Mouse (Mus musculus) G1E (cell line): ENCODE data around the gene Orm3. TPM values are rescaled to one million over a fixed set of nuclear protein-coding genes. Genes with fewer than 3 reads are reported as not detected.

Experiments used
- ATAC-seq: 2 replicates; pipeline ENCODE4 v1.8.0; 2016; ENCODE audit warnings: mild to moderate bottlenecking; ENCODE audit not compliant: insufficient number of reproducible peaks, poor library complexity, low FRiP score, severe bottlenecking; ENCODE audit errors: extremely low read depth
- DNase-seq: peaks from one replicate; pipeline ENCODE4 v3.0.0; 2012; ENCODE audit warnings: low spot score
- H3K27me3 ChIP-seq: 2 replicates; pipeline ENCODE4 v1.6.1; 2012; ENCODE audit warnings: mild to moderate bottlenecking, low read length, inconsistent platforms; ENCODE audit not compliant: insufficient read depth
- H3K36me3 ChIP-seq: replicated peaks from 2 replicates; pipeline ENCODE3; 2012; ENCODE audit warnings: mild to moderate bottlenecking, inconsistent platforms
- H3K4me1 ChIP-seq: 2 replicates; pipeline ENCODE4 v1.6.1; 2012; ENCODE audit warnings: low read depth, low read length, inconsistent platforms, mixed read lengths; ENCODE audit not compliant: insufficient read depth
- H3K4me3 ChIP-seq: 2 replicates; pipeline ENCODE4 v1.5.1; 2012; ENCODE audit warnings: low read depth, mild to moderate bottlenecking, inconsistent platforms, low read length, moderate library complexity, mixed read lengths
- H3K9me3 ChIP-seq: replicated peaks from 2 replicates; pipeline ENCODE4 v1.6.1; 2012; ENCODE audit warnings: inconsistent platforms
- CTCF ChIP-seq: IDR thresholded peaks from 2 replicates; pipeline ENCODE4 v1.5.1; 2012; ENCODE audit warnings: low read depth, low read length, inconsistent platforms, mixed read lengths
- GATA1 ChIP-seq: IDR thresholded peaks from 2 replicates; pipeline ENCODE4 v1.6.1; 2012; ENCODE audit warnings: borderline replicate concordance, low read length, inconsistent platforms, mixed read lengths
- GATA2 ChIP-seq: IDR thresholded peaks from 2 replicates; pipeline ENCODE4 v1.6.1; 2012; ENCODE audit warnings: low read depth, low read length, inconsistent platforms, borderline replicate concordance
- POLR2AphosphoS5 ChIP-seq: IDR thresholded peaks from 2 replicates; pipeline ENCODE4 v1.6.1; 2012; ENCODE audit warnings: low read depth, low read length, inconsistent platforms; ENCODE audit not compliant: insufficient replicate concordance
- TAL1 ChIP-seq: conservative IDR thresholded peaks from 2 replicates; pipeline ENCODE4 v1.6.1; 2012; ENCODE audit warnings: low read depth, low read length, inconsistent platforms, mixed read lengths
- polyA plus RNA-seq: library from polyadenylated mRNA; stranded (reverse); fragments of >175 nt; gene quantifications from 2 replicates; pipeline ENCODE4 v1.2.3, GENCODE M21; 2012
- total RNA-seq, 2 experiments: library from RNA; stranded (forward) in 1 of 2; stranded (reverse) in 1 of 2; fragments of 200-1000 nt in 1 of 2; fragments of >200 nt in 1 of 2; fragmentation: Nextera tagmentation in 1 of 2; gene quantifications; 2 replicates each; pipeline ENCODE4 v1.2.3; 2014 to 2017

The Orm3 gene
- total and polyA plus RNA-seq, 3 experiments: not detected

DNA sequence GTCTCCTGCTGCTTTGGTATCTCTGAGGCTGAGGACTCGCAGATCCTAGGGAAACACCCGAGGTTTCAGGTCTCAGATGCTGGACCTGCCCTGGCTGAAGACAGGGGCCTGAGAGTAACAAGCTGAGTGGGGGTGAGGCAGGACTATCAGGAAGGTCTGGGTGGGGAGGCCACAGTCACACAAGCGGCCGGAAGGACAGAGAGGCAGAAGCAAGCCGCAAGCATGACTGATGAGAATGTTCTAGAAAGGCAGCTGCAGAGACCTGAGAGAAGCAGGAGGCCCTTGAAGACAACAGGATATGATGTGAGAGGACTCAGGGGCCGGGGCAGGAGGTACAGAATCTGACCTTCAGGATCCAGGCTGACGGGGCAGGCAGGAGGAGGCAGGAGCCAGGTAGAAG, 48.2 kb downstream of the Orm3 start:
- H3K36me3 ChIP-seq: no peaks in the 10 kb centered on the region
- H3K4me1 ChIP-seq: no peaks in the 10 kb centered on the region
- no peak for TF ChIP-seq GATA1
- TF ChIP-seq GATA2: no peak
- TF ChIP-seq CTCF: no peak
- no peak for TF ChIP-seq POLR2AphosphoS5
- no peak for TF ChIP-seq TAL1
- no peak for DNase-seq
- no peak overlapping the region for H3K4me3 ChIP-seq
- ATAC-seq: no peak
- H3K9me3 ChIP-seq: peaks cover 92% of the 10 kb centered on the region
- no peaks in the 10 kb centered on the region for H3K27me3 ChIP-seq

DNA sequence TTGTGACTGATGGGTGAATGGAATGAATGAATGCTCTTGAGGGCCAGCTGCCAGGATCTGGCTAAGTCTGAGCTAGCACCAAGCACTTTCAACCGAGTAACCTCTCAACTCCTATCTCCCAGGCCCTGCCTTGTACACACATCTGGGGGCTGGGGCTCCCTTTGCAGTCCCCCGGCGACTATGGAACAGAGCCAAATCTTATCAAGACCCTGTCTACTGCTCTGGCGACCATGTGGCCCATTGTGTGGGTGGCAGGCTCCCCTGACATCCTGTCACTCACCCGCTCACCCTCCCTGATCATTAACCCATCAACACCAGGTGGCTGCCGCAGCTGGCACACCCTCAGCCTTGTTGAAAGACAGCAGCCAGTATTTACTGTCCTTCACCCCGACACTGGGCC, 49.1 kb downstream of the Orm3 start:
- no peak for DNase-seq
- Histone ChIP-seq H3K9me3 (peaks cover 91% of the 10 kb centered on the region), H3K4me1 (no peaks in the 10 kb centered on the region), H3K27me3 (no peaks in the 10 kb centered on the region), H3K4me3 (no peak overlapping the region), H3K36me3 (no peaks in the 10 kb centered on the region)
- no peak for ATAC-seq
- TF ChIP-seq GATA1 (no peak), POLR2AphosphoS5 (no peak), GATA2 (no peak), TAL1 (no peak), CTCF (no peak)

DNA sequence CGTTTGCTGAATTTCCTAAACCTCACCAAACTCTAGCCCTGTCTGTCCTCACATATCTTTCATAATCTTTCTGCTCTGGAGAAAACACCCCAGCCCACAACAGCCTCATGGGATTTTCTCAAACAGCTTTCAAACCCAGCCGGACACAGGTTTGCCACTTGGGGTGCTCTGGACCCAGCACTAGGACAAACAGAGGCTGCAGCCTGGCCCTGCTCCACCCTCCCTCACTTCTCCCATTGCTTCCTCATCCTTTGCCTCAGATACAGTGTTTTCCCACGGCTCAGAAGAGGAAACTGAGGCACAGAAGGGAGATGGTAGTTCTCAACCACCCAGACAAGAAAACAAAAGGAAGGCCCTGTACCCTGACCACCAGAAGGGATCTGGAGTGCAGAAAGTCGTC, 49.7 kb downstream of the Orm3 start:
- ATAC-seq: no peak
- no peaks in the 10 kb centered on the region for H3K4me1 ChIP-seq
- no peaks in the 10 kb centered on the region for H3K27me3 ChIP-seq
- no peak for TF ChIP-seq POLR2AphosphoS5
- TF ChIP-seq TAL1: no peak
- no peak for TF ChIP-seq GATA2
- TF ChIP-seq GATA1: no peak
- TF ChIP-seq CTCF: no peak
- DNase-seq: no peak
- peaks cover 93% of the 10 kb centered on the region for H3K9me3 ChIP-seq
- H3K4me3 ChIP-seq: no peak overlapping the region
- no peaks in the 10 kb centered on the region for H3K36me3 ChIP-seq

DNA sequence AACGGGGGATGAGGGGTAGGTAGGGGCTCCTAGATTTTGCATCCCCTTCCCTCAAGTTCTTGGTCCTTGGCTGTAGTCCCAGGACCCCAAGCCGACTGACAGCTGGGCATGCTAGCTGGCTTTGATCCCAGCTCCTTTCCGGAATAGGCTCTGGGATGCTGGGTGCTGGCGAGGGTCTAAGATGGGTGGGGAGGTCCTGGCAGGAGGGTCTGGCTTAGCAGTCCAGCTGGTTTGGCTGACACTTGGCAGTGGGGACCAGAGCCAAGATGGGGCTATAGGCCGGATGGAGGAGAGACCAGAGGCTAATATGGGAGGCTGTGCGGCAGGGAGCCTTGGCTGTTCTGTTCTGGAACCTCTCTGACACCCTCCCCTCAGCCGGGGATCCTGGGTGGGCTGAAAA, 52.3 kb downstream of the Orm3 start:
- no peak overlapping the region for H3K4me3 ChIP-seq
- ATAC-seq (no peak), DNase-seq (no peak)
- H3K4me1 ChIP-seq: no peaks in the 10 kb centered on the region
- H3K27me3 ChIP-seq: no peaks in the 10 kb centered on the region
- H3K36me3 ChIP-seq: no peaks in the 10 kb centered on the region
- peaks cover 80% of the 10 kb centered on the region for H3K9me3 ChIP-seq
- TF ChIP-seq POLR2AphosphoS5: no peak

DNA sequence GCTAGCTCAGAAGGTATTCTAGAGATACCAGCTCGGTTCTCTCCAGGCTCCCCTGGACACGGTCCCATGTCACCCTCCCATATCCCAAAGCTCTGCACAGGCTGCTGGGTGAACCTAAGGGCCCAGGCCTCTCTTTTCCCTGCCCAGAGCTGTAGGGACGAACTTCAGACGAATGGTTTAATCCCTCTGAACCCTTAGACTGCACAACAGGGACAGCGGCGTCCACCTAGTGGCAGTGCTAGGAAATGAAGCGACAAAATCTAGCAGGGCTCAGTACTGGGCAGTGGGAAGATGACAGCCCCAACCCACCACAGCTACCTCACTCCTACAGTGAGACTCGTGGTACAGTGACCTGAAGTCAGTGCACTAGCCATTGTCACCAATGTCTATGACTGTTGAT, 52.7 kb downstream of the Orm3 start:
- Histone ChIP-seq H3K36me3 (no peaks in the 10 kb centered on the region), H3K4me3 (no peak overlapping the region), H3K27me3 (no peaks in the 10 kb centered on the region), H3K9me3 (peaks cover 79% of the 10 kb centered on the region), H3K4me1 (no peaks in the 10 kb centered on the region)
- ATAC-seq: no peak
- TF ChIP-seq POLR2AphosphoS5: no peak
- DNase-seq: no peak

Other genes with a start within 250 kb of the Orm3 start
- not detected in 2 replicates for gene Ambp, start 201.4 kb upstream of the Orm3 start, total RNA-seq (2014; fragmentation: Nextera tagmentation)
- gene Ambp, start 201.4 kb upstream of the Orm3 start, total RNA-seq (2017): not detected in 2 replicates
- gene Ambp, start 201.4 kb upstream of the Orm3 start, polyA plus RNA-seq: not detected in 2 replicates
- gene Kif12, start 184.0 kb upstream of the Orm3 start, total RNA-seq (2014; fragmentation: Nextera tagmentation): not detected in 2 replicates
- 0.06 TPM in 1 of 2 replicates, not detected in the other for gene Kif12, start 184.0 kb upstream of the Orm3 start, total RNA-seq (2017)
- gene Kif12, start 184.0 kb upstream of the Orm3 start, polyA plus RNA-seq: not detected in 2 replicates
- not detected in 2 replicates for gene Col27a1, start 142.2 kb upstream of the Orm3 start, total RNA-seq (2014; fragmentation: Nextera tagmentation)
- gene Col27a1, start 142.2 kb upstream of the Orm3 start, total RNA-seq (2017): under 0.01 and 0.16 TPM in 2 replicates
- not detected in 2 replicates for gene Col27a1, start 142.2 kb upstream of the Orm3 start, polyA plus RNA-seq
- not detected in 2 replicates for gene Orm1, start 11.6 kb upstream of the Orm3 start, total RNA-seq (2014; fragmentation: Nextera tagmentation)
- gene Orm1, start 11.6 kb upstream of the Orm3 start, total RNA-seq (2017): not detected in 2 replicates
- not detected in 2 replicates for gene Orm1, start 11.6 kb upstream of the Orm3 start, polyA plus RNA-seq
- gene Orm2, start 6.3 kb downstream of the Orm3 start, total RNA-seq (2014; fragmentation: Nextera tagmentation): not detected in 2 replicates
- gene Orm2, start 6.3 kb downstream of the Orm3 start, total RNA-seq (2017): not detected in 2 replicates
- gene Orm2, start 6.3 kb downstream of the Orm3 start, polyA plus RNA-seq: not detected in 2 replicates
- gene Akna, start 47.2 kb downstream of the Orm3 start, total RNA-seq (2014; fragmentation: Nextera tagmentation): 1.1 TPM in 1 of 2 replicates, not detected in the other
- gene Akna, start 47.2 kb downstream of the Orm3 start, total RNA-seq (2017): under 0.01 and 0.11 TPM in 2 replicates
- 0.01 TPM in 2 replicates for gene Akna, start 47.2 kb downstream of the Orm3 start, polyA plus RNA-seq
- not detected in 2 replicates for gene Whrn, start 139.8 kb downstream of the Orm3 start, total RNA-seq (2014; fragmentation: Nextera tagmentation)
- gene Whrn, start 139.8 kb downstream of the Orm3 start, total RNA-seq (2017): 0.12 and 0.38 TPM in 2 replicates
- gene Whrn, start 139.8 kb downstream of the Orm3 start, polyA plus RNA-seq: not detected in 2 replicates
- gene Atp6v1g1, start 188.6 kb downstream of the Orm3 start, total RNA-seq (2014; fragmentation: Nextera tagmentation): 116 and 120 TPM in 2 replicates
- 220 and 233 TPM in 2 replicates for gene Atp6v1g1, start 188.6 kb downstream of the Orm3 start, total RNA-seq (2017)
- gene Atp6v1g1, start 188.6 kb downstream of the Orm3 start, polyA plus RNA-seq: 128 and 147 TPM in 2 replicates
- gene Tmem268, start 202.6 kb downstream of the Orm3 start, total RNA-seq (2014; fragmentation: Nextera tagmentation): 3.4 and 4.9 TPM in 2 replicates
- 9.7 and 12.8 TPM in 2 replicates for gene Tmem268, start 202.6 kb downstream of the Orm3 start, total RNA-seq (2017)
- gene Tmem268, start 202.6 kb downstream of the Orm3 start, polyA plus RNA-seq: 3.4 and 3.5 TPM in 2 replicates
- gene Gm11213, start 249.1 kb downstream of the Orm3 start, total RNA-seq (2014; fragmentation: Nextera tagmentation): not detected in 2 replicates
- gene Gm11213, start 249.1 kb downstream of the Orm3 start, total RNA-seq (2017): not detected in 2 replicates
- gene Gm11213, start 249.1 kb downstream of the Orm3 start, polyA plus RNA-seq: not detected in 2 replicates